Mouse (Mus musculus): ENCODE results near the gene Gm3286. TPM values are rescaled to one million over a fixed set of nuclear protein-coding genes. Genes with fewer than 3 reads are reported as not detected.
"Not testable (repeated sequence)": the region's sequence is repeated elsewhere in the genome, so short reads cannot be mapped to it uniquely, and the experiment has no call there.

The Gm3286 gene
- polyA plus RNA-seq (2012; rRNA removed), result not detected in 2 replicates

DNA sequence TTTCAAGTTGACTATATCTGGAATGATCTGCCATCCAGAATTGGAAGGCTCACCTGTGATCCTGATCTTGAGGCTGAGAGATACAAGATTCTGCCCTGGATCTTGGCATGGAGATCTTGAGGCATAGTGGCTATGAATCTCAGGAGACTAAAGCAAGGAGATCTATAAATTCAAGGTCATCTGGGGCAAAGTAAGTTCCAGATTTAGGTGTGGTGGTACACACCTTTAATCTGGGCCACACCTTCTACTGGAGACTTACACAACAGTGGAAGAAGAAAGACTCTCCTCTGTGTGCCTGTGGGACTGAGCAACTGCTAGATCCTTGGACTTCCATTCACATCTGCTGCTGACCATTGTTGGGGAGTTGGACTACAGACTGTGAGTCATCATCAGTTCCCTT lies at the start of gene Gm3286:
Gene Gm3286, plus strand, starts transcription at position 301 of the 400 bp plus-strand sequence.
- not testable (repeated sequence) for H3K27ac ChIP-seq (ENCODE audit: insufficient read depth, low read depth, low read length); H3K4me3 ChIP-seq (ENCODE audit: low read depth, low read length); H3K27me3 ChIP-seq (ENCODE audit: control insufficient read depth, insufficient read depth, low read length); H3K36me3 ChIP-seq (ENCODE audit: control insufficient read depth, insufficient read depth, low read length); H3K4me1 ChIP-seq (ENCODE audit: control insufficient read depth, insufficient read depth, insufficient read length, low read length)

Other genes starting within 250 kb of the Gm3286 start
- gene Gm10424, start 238.0 kb upstream of the Gm3286 start, polyA plus RNA-seq (2012; rRNA removed), result not detected in 2 replicates
- not detected in 2 replicates for gene Gm3259, start 204.8 kb upstream of the Gm3286 start, polyA plus RNA-seq (2012; rRNA removed)
- gene D5Ertd577e, start 54.0 kb upstream of the Gm3286 start, polyA plus RNA-seq (2012; rRNA removed), result not detected in 2 replicates
- gene Gm7971, start 84.1 kb downstream of the Gm3286 start, polyA plus RNA-seq (2012; rRNA removed), result not detected in 2 replicates
- gene Gm7978, start 225.4 kb downstream of the Gm3286 start, polyA plus RNA-seq (2012; rRNA removed), result not detected in 2 replicates
- not detected in 2 replicates for gene Gm7982, start 231.3 kb downstream of the Gm3286 start, polyA plus RNA-seq (2012; rRNA removed)